Mouse (Mus musculus) MEL (cell line): ENCODE measurements around the gene Ralgapb.

Source experiments
- CTCF ChIP-seq, 3 experiments: IDR thresholded peaks in 2 of 3; conservative IDR thresholded peaks in 1 of 3; 2 replicates each; pipeline ENCODE4 v1.5.1; 2011 to 2012; ENCODE audit warnings: low read length in 3 of 3, low read depth in 2 of 3, mild to moderate bottlenecking in 2 of 3, improper control_type of control experiment in 1 of 3, inconsistent platforms in 1 of 3, mixed read lengths in 1 of 3, moderate library complexity in 1 of 3; ENCODE audit not compliant: control insufficient read depth in 1 of 3, insufficient read depth in 1 of 3, poor library complexity in 1 of 3, severe bottlenecking in 1 of 3
- EP300 ChIP-seq, 2 experiments: IDR thresholded peaks; 2 replicates each; pipeline ENCODE4 v1.6.1; 2011; ENCODE audit warnings: improper control_type of control experiment in 2 of 2, low read length in 2 of 2, low read depth in 1 of 2, mild to moderate bottlenecking in 1 of 2
- HCFC1 ChIP-seq: IDR thresholded peaks from 2 replicates; pipeline ENCODE4 v1.6.1; 2012; ENCODE audit warnings: low read depth, mild to moderate bottlenecking, inconsistent platforms, low read length, improper control_type of control experiment, moderate library complexity
- JUND ChIP-seq: IDR thresholded peaks from 2 replicates; pipeline ENCODE4 v1.6.1; 2011; ENCODE audit warnings: low read depth, mild to moderate bottlenecking, improper control_type of control experiment, low read length
- MAFK ChIP-seq: IDR thresholded peaks from 2 replicates; pipeline ENCODE4 v1.6.1; 2011; ENCODE audit warnings: low read depth, mild to moderate bottlenecking, low read length, improper control_type of control experiment, borderline replicate concordance
- MAX ChIP-seq: IDR thresholded peaks from 2 replicates; pipeline ENCODE4 v1.6.1; 2011; ENCODE audit warnings: low read length, improper control_type of control experiment
- NELFE ChIP-seq: IDR thresholded peaks from 2 replicates; pipeline ENCODE4 v1.6.1; 2011; ENCODE audit warnings: low read depth, low read length, improper control_type of control experiment
- NRF1 ChIP-seq: IDR thresholded peaks from 2 replicates; pipeline ENCODE4 v1.6.1; 2014; ENCODE audit warnings: low read depth, mild to moderate bottlenecking, inconsistent platforms, low read length, improper control_type of control experiment, moderate library complexity; ENCODE audit not compliant: poor library complexity, insufficient read depth, severe bottlenecking
- POLR2A ChIP-seq, 2 experiments: IDR thresholded peaks; 2 replicates each; pipeline ENCODE4 v1.6.1; 2011 to 2012; ENCODE audit warnings: low read length in 2 of 2, mild to moderate bottlenecking in 2 of 2, control low read depth in 1 of 2, improper control_type of control experiment in 1 of 2, low read depth in 1 of 2, moderate library complexity in 1 of 2; ENCODE audit not compliant: control insufficient read depth in 1 of 2, insufficient read depth in 1 of 2, poor library complexity in 1 of 2
- POLR2AphosphoS2 ChIP-seq: IDR thresholded peaks from 2 replicates; pipeline ENCODE4 v1.6.1; 2011; ENCODE audit warnings: low read length, improper control_type of control experiment
- TAL1 ChIP-seq: IDR thresholded peaks from 2 replicates; pipeline ENCODE4 v1.6.1; 2012; ENCODE audit warnings: mild to moderate bottlenecking, inconsistent platforms, low read length, moderate library complexity, mixed read lengths
- USF1 ChIP-seq: IDR thresholded peaks from 2 replicates; pipeline ENCODE4 v1.6.1; 2014; ENCODE audit warnings: low read depth, mild to moderate bottlenecking, inconsistent platforms, low read length, improper control_type of control experiment, moderate library complexity
- USF2 ChIP-seq, 2 experiments: IDR thresholded peaks; 2 replicates each; pipeline ENCODE4 v1.6.1; 2011 to 2012; ENCODE audit warnings: improper control_type of control experiment in 2 of 2, low read length in 2 of 2, borderline replicate concordance in 1 of 2, inconsistent platforms in 1 of 2, low read depth in 1 of 2, mild to moderate bottlenecking in 1 of 2; ENCODE audit not compliant: insufficient read depth in 1 of 2
- ZNF384 ChIP-seq: IDR thresholded peaks from 2 replicates; pipeline ENCODE4 v1.6.1; 2012; ENCODE audit warnings: low read depth, mild to moderate bottlenecking, inconsistent platforms, low read length, improper control_type of control experiment

GRCm38 (mm10) chr2:158541286-158541685, 131.6 kb downstream of the Ralgapb start:
- TF ChIP-seq JUND (no peak), POLR2A (IDR thresholded peaks at IDR 0.05; ENCODE audit: control insufficient read depth in 1 of 2, insufficient read depth in 1 of 2, low read depth in 1 of 2, low read length in 2 of 2, poor library complexity in 1 of 2) (no peak), CTCF (IDR thresholded peaks at IDR 0.05 in 2 of 3, conservative IDR thresholded peaks at IDR 0.05 in 1 of 3; ENCODE audit: control insufficient read depth in 1 of 3, insufficient read depth in 1 of 3, low read depth in 2 of 3, low read length in 3 of 3, poor library complexity in 1 of 3, severe bottlenecking in 1 of 3) (no peak), MAX (no peak), NELFE (no peak), POLR2AphosphoS2 (no peak), HCFC1 (no peak), MAFK (no peak), EP300 (IDR thresholded peaks at IDR 0.05; ENCODE audit: low read depth in 1 of 2, low read length in 2 of 2) (no peak), USF1 (no peak), USF2 (IDR thresholded peaks at IDR 0.05; ENCODE audit: borderline replicate concordance in 1 of 2, insufficient read depth in 1 of 2, low read depth in 1 of 2, low read length in 2 of 2) (no peak), NRF1 (no peak), ZNF384 (no peak), TAL1 (no peak)
